Mouse (Mus musculus): Measurements from ENCODE around the gene Igf2bp2.

Gene Igf2bp2

GRCm38 (mm10) chr16:22162512-22163455, at the start of gene Igf2bp2:
Igf2bp2 (minus strand) TSS chr16:22163299.
- no peak for DNase-seq (ENCODE audit: low read depth in 2 of 2, low spot score in 2 of 2)

GRCm38 (mm10) chr16:22203501-22203900, 40.4 kb upstream of the Igf2bp2 start:
- DNase-seq (ENCODE audit: low read depth in 2 of 2, low spot score in 2 of 2), result no peak

- no peak for DNase-seq (ENCODE audit: low read depth in 2 of 2, low spot score in 2 of 2)
Measured at GRCm38 (mm10) chr16:22201858-22202257, 38.8 kb upstream of the Igf2bp2 start.

GRCm38 (mm10) chr16:22200476-22200875, 37.4 kb upstream of the Igf2bp2 start:
- no peak for DNase-seq (ENCODE audit: low read depth in 2 of 2, low spot score in 2 of 2)

GRCm38 (mm10) chr16:22187366-22187765, 24.3 kb upstream of the Igf2bp2 start:
- DNase-seq (ENCODE audit: low read depth in 2 of 2, low spot score in 2 of 2), result no peak

- no peak for DNase-seq (ENCODE audit: low read depth in 2 of 2, low spot score in 2 of 2)
Measured at GRCm38 (mm10) chr16:22185411-22185810, 22.3 kb upstream of the Igf2bp2 start.

GRCm38 (mm10) chr16:22184113-22184512, 21.0 kb upstream of the Igf2bp2 start:
- DNase-seq (ENCODE audit: low read depth in 2 of 2, low spot score in 2 of 2), result no peak

GRCm38 (mm10) chr16:22182286-22182685, 19.2 kb upstream of the Igf2bp2 start:
- DNase-seq (ENCODE audit: low read depth in 2 of 2, low spot score in 2 of 2), result no peak

GRCm38 (mm10) chr16:22178793-22179192, 15.7 kb upstream of the Igf2bp2 start:
- no peak for DNase-seq (ENCODE audit: low read depth in 2 of 2, low spot score in 2 of 2)

GRCm38 (mm10) chr16:22177999-22178398, 14.9 kb upstream of the Igf2bp2 start:
- no peak for DNase-seq (ENCODE audit: low read depth in 2 of 2, low spot score in 2 of 2)

GRCm38 (mm10) chr16:22168731-22169130, 5.6 kb upstream of the Igf2bp2 start:
- no peak for DNase-seq (ENCODE audit: low read depth in 2 of 2, low spot score in 2 of 2)

GRCm38 (mm10) chr16:22165556-22165955, 2.5 kb upstream of the Igf2bp2 start:
- DNase-seq (ENCODE audit: low read depth in 2 of 2, low spot score in 2 of 2), result no peak

GRCm38 (mm10) chr16:22164446-22164845, 1.3 kb upstream of the Igf2bp2 start:
- no peak for DNase-seq (ENCODE audit: low read depth in 2 of 2, low spot score in 2 of 2)

GRCm38 (mm10) chr16:22163456-22163851, 355 bp upstream of the Igf2bp2 start:
- DNase-seq (ENCODE audit: low read depth in 2 of 2, low spot score in 2 of 2), result no peak

GRCm38 (mm10) chr16:22162066-22162511, 1.0 kb downstream of the Igf2bp2 start:
- DNase-seq (ENCODE audit: low read depth in 2 of 2, low spot score in 2 of 2), result no peak

GRCm38 (mm10) chr16:22161351-22162065, 1.6 kb downstream of the Igf2bp2 start:
- DNase-seq (ENCODE audit: low read depth in 2 of 2, low spot score in 2 of 2), result no peak

GRCm38 (mm10) chr16:22160386-22161145, 2.5 kb downstream of the Igf2bp2 start:
- DNase-seq (ENCODE audit: low read depth in 2 of 2, low spot score in 2 of 2), result no peak

- DNase-seq (ENCODE audit: low read depth in 2 of 2, low spot score in 2 of 2), result no peak
Measured at GRCm38 (mm10) chr16:22152941-22153444, 10.1 kb downstream of the Igf2bp2 start.

- DNase-seq (ENCODE audit: low read depth in 2 of 2, low spot score in 2 of 2), result no peak
Measured at GRCm38 (mm10) chr16:22151706-22152315, 11.3 kb downstream of the Igf2bp2 start.

- DNase-seq (ENCODE audit: low read depth in 2 of 2, low spot score in 2 of 2), result no peak
Measured at GRCm38 (mm10) chr16:22150421-22150820, 12.7 kb downstream of the Igf2bp2 start.

All from CD8-positive naive resting alpha-beta T cell, adult 2 months (primary cell).